Mouse (Mus musculus): Measurements from ENCODE around the gene Mpeg1.

GRCm38 (mm10) chr19:12500881-12501311, 40.3 kb downstream of the Mpeg1 start:
- TF ChIP-seq CTCF (IDR thresholded peaks at IDR 0.05; ENCODE audit: borderline replicate concordance, insufficient read depth, low read depth, low read length) (0 out of 2 replicates have a peak, but pooled peaks have one; percentile 3), POLR2A (IDR thresholded peaks at IDR 0.05; ENCODE audit: borderline replicate concordance, insufficient read depth, low read length) (no peak)

Data from cerebellum, adult 2 months (tissue).